Mouse (Mus musculus) cortical plate, adult 2 months (tissue): Measurements from ENCODE around the gene Ndc1.

ENCODE experiments used
- CTCF ChIP-seq: fragments of 200-500 bp; IDR thresholded peaks from 2 replicates; pipeline ENCODE4 v1.5.1; 2011; ENCODE audit warnings: mild to moderate bottlenecking, control low read depth, low read length; ENCODE audit not compliant: insufficient read depth; ENCODE audit errors: extremely low read depth
- POLR2A ChIP-seq: fragments of 200-500 bp; IDR thresholded peaks from 2 replicates; pipeline ENCODE4 v1.6.1; 2011; ENCODE audit warnings: mild to moderate bottlenecking, low read length, control low read depth; ENCODE audit not compliant: insufficient read depth; ENCODE audit errors: extremely low read depth

DNA sequence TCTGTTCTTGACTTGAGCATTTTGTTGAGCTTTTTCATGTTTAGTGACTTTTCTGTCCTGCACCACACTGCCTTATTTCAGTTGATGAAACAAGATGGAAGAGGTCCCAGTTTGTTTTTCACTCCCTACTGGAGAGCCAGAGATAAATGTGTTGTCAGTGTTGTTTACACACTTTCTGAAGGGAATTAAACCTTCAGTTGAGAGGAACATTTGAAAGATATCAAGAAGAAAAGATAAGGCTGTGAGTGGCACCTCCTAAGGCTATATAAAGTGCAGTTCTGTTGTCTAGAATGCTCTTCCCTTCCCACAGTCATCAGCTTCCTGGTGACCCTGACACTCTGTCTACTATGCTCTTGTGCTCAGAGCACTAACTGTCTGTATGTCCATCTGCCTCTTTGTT lies 16.2 kb upstream of the Ndc1 start:
- no peak for TF ChIP-seq CTCF
- no peak for TF ChIP-seq POLR2A
